Mouse (Mus musculus): ENCODE results near the gene Gm20431. TPM values are rescaled to one million over a fixed set of nuclear protein-coding genes. Genes with fewer than 3 reads are reported as not detected.

Gm20431 gene
- not detected in 2 replicates for total RNA-seq (2017)

DNA sequence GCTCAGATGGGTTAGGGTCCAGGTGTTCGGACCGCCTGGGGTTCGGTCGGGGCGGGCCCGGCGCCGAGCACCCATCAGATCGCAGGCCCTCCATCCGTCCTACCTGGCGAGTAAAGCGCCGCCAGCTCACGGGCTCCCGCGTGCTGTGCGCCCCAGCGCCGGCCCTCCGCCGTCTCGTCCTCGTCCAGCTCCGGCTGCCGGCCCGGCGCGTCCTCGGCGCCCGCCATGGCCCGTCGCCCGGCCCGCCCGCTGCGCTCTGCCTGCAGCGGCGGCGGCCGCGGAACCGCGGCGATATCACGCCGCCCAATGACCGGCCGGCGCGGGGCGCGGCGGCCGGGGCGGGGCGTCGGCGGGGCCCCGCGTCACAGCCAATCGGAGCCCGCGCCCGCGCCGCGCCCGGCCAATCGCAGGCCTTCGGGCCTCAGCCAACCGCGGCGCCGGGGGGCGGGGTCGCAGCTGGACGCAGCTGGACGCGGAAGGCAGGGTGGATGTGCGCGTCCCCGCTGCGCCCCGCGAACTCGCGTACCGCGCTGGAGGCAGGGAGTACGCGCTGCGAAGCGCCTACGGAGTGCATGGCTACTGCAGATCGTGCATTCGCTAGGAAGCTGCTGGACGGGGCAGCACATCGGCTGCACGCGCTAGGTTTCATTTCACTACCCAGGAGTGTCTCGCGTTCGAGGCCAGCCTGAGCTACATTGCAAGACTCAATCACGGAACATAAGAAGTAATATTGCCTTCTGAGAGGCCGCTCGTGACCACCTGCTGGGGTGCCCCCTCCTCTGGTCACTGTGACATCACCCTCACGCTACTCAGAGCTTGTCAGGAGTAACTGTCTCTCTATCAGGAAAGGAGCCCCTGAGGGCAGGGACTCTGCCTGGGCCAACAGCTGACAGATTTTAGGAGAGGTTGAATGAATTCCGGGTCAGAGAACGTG, at the start of gene Gm20431:
TSS of gene Gm20431 (minus strand) at position 227 of the 934 bp plus-strand sequence.
- peak; percentile 77 for ATAC-seq (replicated peaks; ENCODE audit: low read depth, poor library complexity, severe bottlenecking)

DNA sequence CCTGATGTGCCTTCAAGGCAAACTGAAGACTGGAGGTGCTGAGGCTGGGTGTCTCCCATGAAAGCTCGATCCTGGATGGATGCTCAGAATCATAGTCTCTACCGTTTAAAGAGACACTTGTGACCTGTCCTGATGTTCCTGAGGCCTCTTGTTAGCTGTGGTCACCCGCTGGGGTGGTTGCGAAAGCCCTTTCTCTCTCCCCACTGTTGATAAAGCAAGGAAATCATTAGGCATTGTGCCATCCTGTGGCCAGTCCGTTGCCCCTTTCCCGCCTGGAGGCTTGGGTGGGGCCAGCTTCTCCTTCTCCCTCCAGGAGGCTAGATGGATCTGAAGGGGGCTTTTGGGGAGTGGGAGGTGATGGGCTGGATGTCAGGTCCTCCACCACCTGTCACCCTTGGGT, 49.3 kb upstream of the Gm20431 start:
- peak; percentile 46 for ATAC-seq (replicated peaks; ENCODE audit: low read depth, poor library complexity, severe bottlenecking)

DNA sequence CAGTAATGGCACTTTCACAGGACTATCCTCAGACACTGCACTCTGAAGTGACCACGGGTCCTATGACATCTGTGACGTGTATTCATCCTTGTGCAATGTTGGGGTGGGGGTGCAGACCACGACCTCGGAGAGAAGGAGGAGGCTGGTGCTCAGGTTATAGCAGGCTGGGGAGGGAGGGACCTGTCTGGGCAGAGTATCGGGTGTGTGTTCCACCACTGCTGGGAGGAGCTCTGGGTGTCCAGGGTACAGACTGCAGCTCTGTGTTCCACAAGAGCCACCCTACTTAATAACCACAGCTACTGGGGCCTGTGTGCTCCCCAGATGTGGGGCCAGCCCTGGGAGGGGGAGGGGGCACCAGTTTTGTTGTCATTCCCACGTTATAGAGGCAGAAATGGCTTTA, 48.7 kb upstream of the Gm20431 start:
- ATAC-seq (replicated peaks; ENCODE audit: low read depth, poor library complexity, severe bottlenecking): peak; percentile 15; the same call in 1 of the 2 replicates

DNA sequence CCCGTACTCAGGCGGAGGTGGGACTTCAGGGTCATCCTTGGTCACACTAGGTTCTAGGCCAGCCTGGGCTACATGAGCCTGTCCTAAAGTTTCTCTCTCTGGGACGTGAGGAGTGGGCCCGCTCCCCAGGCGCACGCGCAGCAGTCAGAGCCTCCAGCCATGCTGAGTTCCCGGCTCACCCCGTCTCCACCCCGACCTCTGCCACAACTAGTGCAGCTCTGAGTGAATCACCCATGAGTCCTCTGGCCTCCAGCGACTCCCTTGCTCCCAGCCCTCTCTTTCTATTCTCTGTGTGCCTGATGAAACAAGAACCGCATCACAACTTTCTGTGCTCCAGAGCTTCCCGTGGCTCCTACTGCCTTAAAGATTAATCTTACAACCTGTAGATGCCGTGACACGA, 47.1 kb upstream of the Gm20431 start:
- no peak for ATAC-seq (replicated peaks; ENCODE audit: low read depth, poor library complexity, severe bottlenecking)

DNA sequence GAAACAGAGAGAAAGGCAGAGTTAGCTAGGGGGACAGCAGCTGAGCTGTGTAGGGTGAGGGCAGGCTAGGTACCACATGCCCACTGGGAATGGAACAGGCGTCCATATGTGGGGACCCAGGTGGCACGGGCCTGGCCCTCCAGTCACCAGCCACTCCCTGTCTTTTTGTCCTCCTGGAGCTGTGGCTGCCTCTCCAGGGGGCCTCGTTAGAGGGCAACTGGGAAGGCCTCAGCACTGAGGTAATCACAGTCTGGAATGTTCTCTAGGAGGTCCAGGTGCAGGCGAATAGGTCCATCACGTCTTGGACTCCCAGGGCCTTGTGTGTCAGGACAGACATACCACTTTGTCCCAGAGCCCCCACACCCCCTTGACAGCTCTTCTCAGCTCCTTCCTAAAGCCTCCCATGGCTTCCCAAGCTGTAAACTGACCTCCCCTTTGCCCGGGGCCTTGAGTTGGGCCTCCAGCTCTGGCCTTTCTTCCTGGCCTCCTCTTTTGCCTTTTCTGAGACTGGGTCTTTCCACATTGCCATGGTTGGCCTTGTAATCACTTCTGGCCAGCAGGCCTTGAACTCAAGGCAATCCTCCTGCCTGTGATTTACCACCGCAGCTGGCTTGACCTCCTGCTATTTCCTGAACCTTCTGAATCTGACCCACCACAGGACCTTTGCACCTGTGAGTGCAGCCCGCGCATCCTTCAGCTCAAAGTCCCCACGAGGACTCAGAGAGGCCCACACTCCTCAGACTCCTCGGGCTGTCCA, 45.1 kb upstream of the Gm20431 start:
- ATAC-seq (replicated peaks; ENCODE audit: low read depth, poor library complexity, severe bottlenecking): no peak

DNA sequence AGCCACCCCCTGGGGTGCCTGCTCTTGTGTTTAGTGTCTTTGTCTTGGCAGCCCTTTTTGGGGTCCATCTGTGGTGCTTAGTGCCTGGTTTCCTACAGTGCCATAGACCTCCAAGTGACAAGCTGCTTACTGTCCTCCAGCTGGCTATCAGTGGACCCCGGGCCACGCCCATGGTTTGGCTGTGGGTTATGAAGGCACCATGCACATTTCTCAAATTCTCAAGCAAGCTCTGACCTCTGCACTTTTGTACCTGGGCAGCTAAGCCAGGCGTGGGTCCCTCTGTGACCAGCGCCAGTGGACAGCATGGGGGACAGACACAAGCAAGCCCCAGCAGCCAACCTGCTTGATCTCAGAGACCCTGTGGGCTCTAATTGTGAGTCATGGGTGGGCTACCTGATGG, 43.1 kb upstream of the Gm20431 start:
- ATAC-seq (replicated peaks; ENCODE audit: low read depth, poor library complexity, severe bottlenecking): no peak

DNA sequence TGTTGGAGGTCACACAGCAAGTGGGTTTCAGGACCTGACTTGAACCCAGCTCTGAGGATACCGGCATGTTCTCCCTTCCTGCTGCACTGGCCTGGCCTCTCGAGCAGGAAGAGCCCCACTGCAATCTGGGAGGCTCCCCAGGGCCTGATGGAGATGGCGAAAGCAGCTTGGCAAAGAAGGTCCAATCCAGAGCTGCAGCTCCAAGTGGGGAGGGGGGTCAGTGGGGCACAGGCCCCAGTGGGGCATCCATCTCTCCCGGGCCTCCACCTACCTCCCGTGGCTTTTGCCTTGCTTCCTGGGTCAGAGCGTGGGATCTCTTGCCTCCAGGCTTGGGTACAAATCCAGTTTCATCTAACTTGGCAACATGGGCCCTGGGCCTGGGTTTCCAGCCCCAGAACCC, 40.8 kb upstream of the Gm20431 start:
- ATAC-seq (replicated peaks; ENCODE audit: low read depth, poor library complexity, severe bottlenecking): no peak

DNA sequence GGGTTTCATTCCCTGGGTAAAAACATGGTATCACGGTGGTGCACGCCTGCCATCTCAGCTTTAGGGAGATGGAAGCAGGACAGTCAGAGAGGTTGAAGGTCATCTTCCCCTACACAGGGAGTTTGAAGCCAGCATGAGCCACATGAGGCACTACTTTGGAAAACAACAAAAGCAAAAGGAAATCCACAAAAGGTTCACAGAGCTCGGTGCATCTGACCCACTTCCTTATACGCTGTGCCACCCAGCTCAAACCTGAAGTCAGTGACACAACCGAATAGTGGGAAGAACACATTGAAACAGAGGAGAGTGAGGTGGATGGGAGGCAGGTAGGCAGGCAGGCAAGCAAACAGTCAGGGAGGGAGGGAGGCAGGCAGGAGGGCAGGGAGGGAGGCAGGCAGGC, 40.2 kb upstream of the Gm20431 start:
- no peak for ATAC-seq (replicated peaks; ENCODE audit: low read depth, poor library complexity, severe bottlenecking)

DNA sequence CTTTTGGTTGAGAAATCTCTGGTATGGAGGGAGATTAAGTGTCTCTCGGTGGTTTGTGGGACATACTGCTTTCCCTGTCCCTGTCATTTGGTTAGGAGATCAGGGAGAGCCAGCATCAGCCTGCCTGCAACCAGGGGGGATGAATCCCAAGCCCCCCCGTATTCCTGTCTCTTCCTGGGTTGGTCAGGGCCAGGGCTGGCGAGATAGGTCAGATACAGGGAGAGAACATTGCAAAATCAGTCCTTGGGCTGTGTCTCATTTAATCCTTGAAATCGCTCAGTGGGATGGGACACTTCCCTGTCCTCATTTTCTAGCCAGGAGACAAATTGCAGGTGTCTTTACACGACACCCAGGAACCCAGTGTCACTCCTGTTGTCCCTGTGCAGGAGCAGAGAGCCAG, 38.7 kb upstream of the Gm20431 start:
- no peak for ATAC-seq (replicated peaks; ENCODE audit: low read depth, poor library complexity, severe bottlenecking)

DNA sequence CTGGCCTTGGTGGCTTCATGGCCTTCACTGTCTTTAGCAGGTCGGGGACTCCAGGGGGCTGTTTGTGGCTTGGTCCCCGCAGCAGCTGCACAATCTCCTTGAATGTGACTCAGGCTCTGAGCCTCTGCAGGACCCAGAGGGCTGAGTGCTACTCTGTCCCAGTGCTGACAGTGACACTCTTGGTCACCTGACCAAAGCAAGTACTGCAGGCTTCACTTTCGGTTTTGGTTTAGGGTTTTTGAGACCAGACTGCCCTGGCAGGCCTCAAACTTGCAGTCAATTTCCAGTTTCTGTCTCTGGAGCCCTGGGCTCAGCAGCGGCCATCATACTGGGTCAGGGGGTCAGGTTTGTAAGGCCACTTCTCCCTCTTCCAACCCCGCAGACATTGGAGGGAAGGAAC, 36.6 kb upstream of the Gm20431 start:
- peak; percentile 94 for ATAC-seq (replicated peaks; ENCODE audit: low read depth, poor library complexity, severe bottlenecking)

DNA sequence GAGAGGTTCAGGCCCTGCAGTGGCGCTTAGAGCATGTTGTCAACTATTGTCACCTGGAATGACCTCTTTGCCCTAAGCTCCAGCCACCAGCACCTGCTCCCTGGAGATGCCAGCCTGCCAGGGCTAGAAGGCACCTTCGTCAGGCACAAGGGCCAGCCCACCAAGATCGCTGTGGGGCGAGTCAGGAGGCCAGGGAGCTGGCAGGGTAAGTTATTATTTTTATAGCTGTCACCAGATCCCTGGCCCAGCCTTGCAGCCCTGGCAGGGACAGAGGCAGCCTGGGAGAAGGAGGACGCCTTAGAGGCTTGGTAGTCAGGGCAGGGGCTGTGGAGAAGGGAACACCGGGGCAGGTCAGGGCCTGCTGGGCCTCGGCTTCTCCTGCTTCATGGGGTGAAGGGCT, 34.8 kb upstream of the Gm20431 start:
- ATAC-seq (replicated peaks; ENCODE audit: low read depth, poor library complexity, severe bottlenecking): no peak

DNA sequence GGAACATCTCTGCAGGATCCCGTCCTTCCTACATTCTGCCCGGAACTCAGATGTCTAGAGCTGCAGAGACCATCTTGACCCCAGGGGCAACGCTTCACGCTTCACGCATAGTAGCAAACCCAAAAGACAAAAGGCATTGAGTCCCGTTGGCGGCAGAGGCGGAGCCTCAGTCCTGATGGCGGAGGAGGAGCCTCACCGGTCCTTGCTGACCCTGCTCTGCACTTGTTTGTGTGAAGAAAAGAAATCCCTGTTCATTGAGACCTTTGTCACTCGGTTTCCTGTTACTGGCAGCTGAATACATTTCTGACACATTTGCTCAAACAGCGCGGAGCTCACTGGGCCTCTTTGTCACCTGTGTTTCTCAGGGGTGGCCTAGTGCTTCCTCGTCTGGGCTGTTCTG, 34.2 kb upstream of the Gm20431 start:
- ATAC-seq (replicated peaks; ENCODE audit: low read depth, poor library complexity, severe bottlenecking): no peak

DNA sequence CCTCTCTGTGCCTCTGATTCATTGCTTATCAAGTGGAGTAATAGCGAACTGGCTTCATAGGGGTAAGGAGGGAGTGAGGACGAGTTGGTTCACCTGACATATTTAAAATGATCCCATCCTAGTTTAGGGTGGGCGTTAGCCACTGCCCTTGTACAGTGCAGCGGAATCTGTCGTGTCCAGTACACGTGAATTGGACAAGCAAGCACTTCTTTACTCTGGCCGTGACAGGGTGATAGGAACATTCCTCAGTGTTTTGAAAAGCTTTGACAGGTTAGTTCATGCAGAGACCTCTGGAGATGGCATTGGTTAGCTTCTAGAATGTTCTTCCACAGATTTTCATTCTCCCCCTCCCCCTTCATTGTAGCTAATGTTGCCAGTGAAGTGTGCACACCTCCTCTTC, 33.7 kb upstream of the Gm20431 start:
- ATAC-seq (replicated peaks; ENCODE audit: low read depth, poor library complexity, severe bottlenecking): no peak

DNA sequence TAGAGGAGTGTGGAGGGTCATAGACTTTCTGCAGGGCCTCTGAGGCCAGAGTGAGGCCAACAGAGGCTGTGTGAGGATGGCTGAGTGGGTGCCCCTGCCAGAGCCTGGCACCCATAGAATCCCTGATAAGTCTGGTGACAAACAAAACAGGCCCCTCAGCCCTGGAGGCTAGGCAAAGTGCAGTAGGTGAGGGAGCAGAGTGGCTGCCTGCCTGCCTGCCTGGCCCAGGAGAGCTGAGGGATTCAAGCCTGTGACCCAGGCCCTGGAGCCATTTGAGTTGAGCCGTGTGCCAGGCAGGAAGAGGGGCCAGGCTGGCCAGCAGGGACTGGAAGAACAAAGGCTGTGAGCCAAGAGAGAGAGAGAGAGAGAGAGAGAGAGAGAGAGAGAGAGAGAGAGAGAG, 32.9 kb upstream of the Gm20431 start:
- no peak for ATAC-seq (replicated peaks; ENCODE audit: low read depth, poor library complexity, severe bottlenecking)

DNA sequence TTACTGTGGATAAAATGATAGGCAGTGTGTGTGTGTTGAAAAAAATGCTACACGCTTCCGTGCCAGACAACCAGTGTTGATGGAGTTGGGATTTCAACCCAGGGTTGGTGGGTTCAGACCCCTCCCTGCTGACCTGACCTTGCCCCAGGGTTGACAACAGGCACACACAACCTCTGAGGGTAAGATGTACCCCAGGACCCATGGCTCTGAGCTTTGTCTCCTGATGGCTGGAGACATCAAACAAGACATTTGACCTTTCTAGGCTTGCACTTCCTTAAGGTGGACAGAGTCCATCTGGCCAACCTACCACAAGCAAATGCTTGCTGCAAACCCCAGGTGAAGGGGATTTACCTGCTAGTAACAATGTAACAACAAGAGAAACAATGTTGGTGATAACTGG, 32.2 kb upstream of the Gm20431 start:
- no peak for ATAC-seq (replicated peaks; ENCODE audit: low read depth, poor library complexity, severe bottlenecking)

DNA sequence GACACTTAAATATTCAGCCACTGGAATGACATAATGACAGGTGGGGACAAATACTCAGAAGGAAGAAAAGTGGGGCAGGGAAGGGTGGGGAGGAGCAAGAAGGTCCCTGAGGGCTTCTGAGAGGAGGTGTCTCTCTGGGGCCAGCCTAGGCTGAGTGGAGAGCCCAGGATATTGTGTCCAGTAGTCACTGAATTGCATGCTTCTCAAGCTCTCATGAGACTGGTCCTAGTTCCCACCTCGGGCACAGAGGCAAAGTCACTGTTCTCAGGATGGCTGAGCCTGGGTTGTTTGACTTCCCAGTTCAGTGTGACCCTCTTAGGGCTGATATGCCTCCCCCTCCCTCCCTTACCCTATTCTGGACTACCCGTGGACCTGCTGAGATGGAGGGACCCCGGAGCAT, 31.5 kb upstream of the Gm20431 start:
- no peak for ATAC-seq (replicated peaks; ENCODE audit: low read depth, poor library complexity, severe bottlenecking)

DNA sequence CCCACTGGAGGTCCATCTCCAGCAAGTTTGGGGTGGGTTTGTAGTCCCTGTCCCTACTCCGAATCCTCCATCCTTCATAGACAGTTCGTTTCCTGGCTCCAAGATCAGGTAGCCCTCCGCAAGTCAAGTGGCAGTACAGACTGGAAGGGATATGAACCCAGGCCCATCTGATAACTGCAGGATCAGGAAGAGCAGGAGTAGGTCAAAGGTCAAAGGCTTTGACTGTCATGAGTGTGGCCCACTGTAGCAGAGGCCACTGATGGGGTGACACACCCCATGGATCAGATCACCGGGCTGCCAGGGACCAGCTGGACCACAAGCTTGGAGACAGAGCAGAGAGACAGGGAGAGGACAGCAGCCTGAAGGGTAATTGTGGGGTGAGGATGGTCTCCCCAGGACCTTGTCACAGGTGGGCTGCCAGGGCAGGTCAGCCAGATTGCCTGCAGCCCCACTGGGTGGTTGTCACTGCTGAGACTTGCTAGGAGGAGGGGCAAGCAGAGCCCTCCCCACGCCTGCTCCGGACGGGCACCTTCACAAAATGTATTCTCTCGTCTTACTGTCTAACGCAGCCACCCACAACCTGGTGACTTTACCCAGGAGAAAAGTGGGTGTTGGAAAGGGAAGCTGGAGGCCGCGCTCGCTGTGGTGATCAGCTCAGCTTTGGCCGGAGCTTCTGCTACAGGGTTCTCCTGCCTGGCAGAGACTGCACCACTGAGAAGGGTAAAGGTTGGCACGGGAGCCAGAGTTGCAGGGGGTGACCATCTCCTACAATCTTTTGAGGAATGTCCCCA, 30.8 kb upstream of the Gm20431 start:
- ATAC-seq (replicated peaks; ENCODE audit: low read depth, poor library complexity, severe bottlenecking): no peak

DNA sequence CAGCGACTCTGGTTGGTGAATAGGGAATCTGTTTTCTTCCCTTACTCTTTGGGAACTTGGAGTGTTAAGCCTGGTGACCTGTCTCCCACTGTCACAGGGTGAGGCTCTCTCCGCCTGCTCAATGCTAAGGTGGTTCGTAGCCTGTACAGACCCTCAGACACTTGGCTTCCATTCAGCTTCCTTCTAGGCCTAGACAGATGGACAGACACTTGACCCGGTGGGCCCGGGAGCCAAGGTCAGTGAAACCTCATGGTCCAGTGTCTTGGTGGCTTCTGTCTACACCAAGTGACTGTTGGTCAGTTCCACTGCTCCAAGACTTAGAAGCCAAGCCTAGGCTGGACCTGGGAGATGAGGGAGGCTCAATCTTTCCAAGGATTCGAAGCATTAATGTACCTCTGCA, 30.1 kb upstream of the Gm20431 start:
- no peak for ATAC-seq (replicated peaks; ENCODE audit: low read depth, poor library complexity, severe bottlenecking)

DNA sequence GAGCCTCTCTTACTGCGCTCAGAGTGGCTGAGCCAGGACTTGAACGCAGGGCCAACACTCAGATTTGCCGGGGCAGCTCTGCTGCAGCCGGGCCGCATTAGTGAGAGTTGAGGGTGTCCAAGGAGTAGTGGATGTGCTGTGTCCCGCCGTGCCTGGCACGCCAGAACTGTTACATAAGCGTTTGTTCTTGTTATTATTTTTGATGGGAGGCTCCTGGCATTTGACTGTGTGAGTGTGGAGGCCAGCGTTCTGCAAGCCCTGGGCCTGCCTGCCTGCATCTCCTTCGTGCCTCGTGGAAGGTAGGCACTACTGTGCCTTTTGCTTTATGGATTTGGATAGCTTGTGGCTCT, 29.6 kb upstream of the Gm20431 start:
- ATAC-seq (replicated peaks; ENCODE audit: low read depth, poor library complexity, severe bottlenecking): no peak

DNA sequence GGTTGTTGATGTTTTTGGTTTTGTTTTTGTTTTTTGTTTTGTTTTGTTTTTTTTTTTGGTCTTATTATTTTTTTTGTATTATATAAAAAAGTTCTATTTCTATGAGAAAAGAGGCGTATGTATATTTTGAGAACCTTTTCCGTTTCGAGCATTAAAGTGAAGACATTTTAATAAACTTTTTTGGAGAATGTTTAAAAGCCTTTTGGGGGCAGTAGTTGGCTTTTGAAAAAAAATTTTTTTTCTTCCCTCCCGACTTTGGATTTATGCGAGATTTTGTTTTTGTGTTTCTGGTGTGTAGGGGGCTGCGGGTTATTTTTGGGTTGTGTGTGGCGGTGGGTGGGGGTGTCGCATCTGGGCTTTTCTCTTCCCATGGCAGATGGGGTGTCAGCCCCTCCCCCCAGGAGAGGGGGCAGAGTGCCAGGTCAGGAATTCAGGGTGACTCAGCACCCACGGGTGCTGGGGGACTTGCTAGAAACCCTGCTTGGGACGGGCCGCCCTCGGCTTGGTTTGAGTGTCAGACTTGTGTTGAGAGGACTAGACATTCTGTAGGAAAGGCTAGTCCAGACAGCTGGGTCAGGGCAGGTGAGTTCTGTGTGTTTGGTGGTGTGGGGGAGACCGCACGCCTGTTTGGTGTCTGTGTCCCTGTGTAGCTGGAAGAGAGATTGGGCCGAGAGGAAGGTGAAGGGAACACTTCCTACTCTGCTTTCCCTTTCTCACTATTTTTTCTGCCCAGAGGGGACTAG, 29.1 kb upstream of the Gm20431 start:
- no peak for ATAC-seq (replicated peaks; ENCODE audit: low read depth, poor library complexity, severe bottlenecking)

Data from common myeloid progenitor, adult 5-6 weeks (primary cell).